Mouse (Mus musculus): ENCODE measurements around the gene Rhox1. TPM values are rescaled to one million over a fixed set of nuclear protein-coding genes. Genes with fewer than 3 reads are reported as not detected.

Rhox1 gene
- polyA plus RNA-seq, 1 experiment from 2014 or later: not detected

Other genes with a start within 250 kb of the Rhox1 start
- 72.2 TPM in 2 replicates for gene Sept6, start 230.5 kb downstream of the Rhox1 start, polyA plus RNA-seq (2015; fragmentation: Nextera tagmentation; extraction: Ambion mirVana)
- gene Sowahd, start 173.4 kb downstream of the Rhox1 start, polyA plus RNA-seq (2015; fragmentation: Nextera tagmentation; extraction: Ambion mirVana): not detected in 2 replicates
- 318 and 331 TPM in 2 replicates for gene Rpl39, start 136.9 kb downstream of the Rhox1 start, polyA plus RNA-seq (2015; fragmentation: Nextera tagmentation; extraction: Ambion mirVana)
- 29.4 and 31.9 TPM in 2 replicates for gene Upf3b, start 111.9 kb downstream of the Rhox1 start, polyA plus RNA-seq (2015; fragmentation: Nextera tagmentation; extraction: Ambion mirVana)
- 22.1 and 22.2 TPM in 2 replicates for gene Nkap, start 95.5 kb downstream of the Rhox1 start, polyA plus RNA-seq (2015; fragmentation: Nextera tagmentation; extraction: Ambion mirVana)
- gene Akap14, start 53.4 kb downstream of the Rhox1 start, polyA plus RNA-seq (2015; fragmentation: Nextera tagmentation; extraction: Ambion mirVana): 0.14 and 0.29 TPM in 2 replicates
- gene Ndufa1, start 31.1 kb downstream of the Rhox1 start, polyA plus RNA-seq (2015; fragmentation: Nextera tagmentation; extraction: Ambion mirVana): 742 and 895 TPM in 2 replicates
- gene Rnf113a1, start 31.0 kb downstream of the Rhox1 start, polyA plus RNA-seq (2015; fragmentation: Nextera tagmentation; extraction: Ambion mirVana): 23.7 and 27.3 TPM in 2 replicates
- not detected in 2 replicates for gene Gm9, start 11.2 kb downstream of the Rhox1 start, polyA plus RNA-seq (2015; fragmentation: Nextera tagmentation; extraction: Ambion mirVana)
- not detected in 2 replicates for gene Rhox2a, start 22.7 kb upstream of the Rhox1 start, polyA plus RNA-seq (2015; fragmentation: Nextera tagmentation; extraction: Ambion mirVana)
- not detected in 2 replicates for gene Rhox3a, start 27.7 kb upstream of the Rhox1 start, polyA plus RNA-seq (2015; fragmentation: Nextera tagmentation; extraction: Ambion mirVana)
- not detected in 2 replicates for gene Rhox4a, start 43.1 kb upstream of the Rhox1 start, polyA plus RNA-seq (2015; fragmentation: Nextera tagmentation; extraction: Ambion mirVana)
- not detected in 2 replicates for gene Rhox3a2, start 157.8 kb upstream of the Rhox1 start, polyA plus RNA-seq (2015; fragmentation: Nextera tagmentation; extraction: Ambion mirVana)
- gene Rhox4a2, start 168.6 kb upstream of the Rhox1 start, polyA plus RNA-seq (2015; fragmentation: Nextera tagmentation; extraction: Ambion mirVana): 8.1 TPM in 1 of 2 replicates, not detected in the other
- not detected in 2 replicates for gene Rhox2b, start 189.8 kb upstream of the Rhox1 start, polyA plus RNA-seq (2015; fragmentation: Nextera tagmentation; extraction: Ambion mirVana)
- 3.9 TPM in 1 of 2 replicates, not detected in the other for gene Rhox4b, start 210.2 kb upstream of the Rhox1 start, polyA plus RNA-seq (2015; fragmentation: Nextera tagmentation; extraction: Ambion mirVana)
- gene Rhox2c, start 231.4 kb upstream of the Rhox1 start, polyA plus RNA-seq (2015; fragmentation: Nextera tagmentation; extraction: Ambion mirVana): not detected in 2 replicates
- gene Rhox3c, start 236.3 kb upstream of the Rhox1 start, polyA plus RNA-seq (2015; fragmentation: Nextera tagmentation; extraction: Ambion mirVana): not detected in 2 replicates